Mouse (Mus musculus) stomach, embryonic 15.5 days (tissue): ENCODE data around the gene Pnp. TPM values are rescaled to one million over a fixed set of nuclear protein-coding genes. Genes with fewer than 3 reads are reported as not detected.
A peak's percentile ranks its signal among the peaks of the same experiment; 100 is the strongest.
"Not testable (repeated sequence)": the region's sequence is repeated elsewhere in the genome, so short reads cannot be mapped to it uniquely, and the experiment has no call there.

Source experiments
- ATAC-seq: fragments of 200-750 bp; cut with Nextera tagmentation; 2 replicates; pipeline ENCODE4 v1.8.0; 2017; ENCODE audit warnings: low read depth, moderate number of reproducible peaks, moderate TSS enrichment; ENCODE audit not compliant: insufficient read depth, low FRiP score
- H3K27ac ChIP-seq: fragments of 300-500 bp; sonication (generic); 2 replicates; pipeline ENCODE4 v1.5.1; 2015; ENCODE audit warnings: mild to moderate bottlenecking, inconsistent platforms
- H3K27me3 ChIP-seq: fragments of 300-500 bp; sonication (generic); replicated peaks from 2 replicates; pipeline ENCODE4 v1.6.1; 2015; ENCODE audit warnings: inconsistent platforms
- H3K36me3 ChIP-seq: fragments of 300-500 bp; sonication (generic); 2 replicates; pipeline ENCODE4 v1.6.1; 2015; ENCODE audit warnings: inconsistent platforms
- H3K4me1 ChIP-seq: fragments of 300-500 bp; sonication (generic); 2 replicates; pipeline ENCODE4 v1.6.1; 2015; ENCODE audit warnings: inconsistent platforms
- H3K4me2 ChIP-seq: fragments of 300-500 bp; sonication (generic); 2 replicates; pipeline ENCODE4 v1.6.1; 2015; ENCODE audit warnings: mild to moderate bottlenecking, inconsistent platforms
- H3K4me3 ChIP-seq: fragments of 300-500 bp; sonication (generic); replicated peaks from 2 replicates; pipeline ENCODE4 v1.5.1; 2015; ENCODE audit warnings: inconsistent platforms
- H3K9ac ChIP-seq: fragments of 300-500 bp; sonication (generic); 2 replicates; pipeline ENCODE4 v1.6.1; 2015; ENCODE audit warnings: inconsistent platforms
- H3K9me3 ChIP-seq: fragments of 300-500 bp; sonication (generic); 2 replicates; pipeline ENCODE4 v1.6.1; 2016; ENCODE audit warnings: inconsistent platforms
- WGBS: fragments of 180-500 bp; shearing (Covaris S2); methylation state at CpG from one replicate; pipeline ENCODE4 v1.1.7; 2015; 5-methylcytosine and 5-hydroxymethylcytosine counted together
- polyA plus RNA-seq: library from polyadenylated mRNA; unstranded; fragments of >200 nt; fragmentation: Nextera tagmentation; extraction: Ambion mirVana; gene quantifications from 2 replicates; pipeline ENCODE4 v1.2.1, GENCODE M21; 2015

Pnp gene
- 73.9 and 75.7 TPM in 2 replicates for polyA plus RNA-seq

- peaks cover 6% of the 10 kb centered on the region; the same call in 1 of the 2 replicates for H3K4me1 ChIP-seq
- peak within 1 kb of the TSS; percentile 84 for H3K4me2 ChIP-seq
- H3K4me3 ChIP-seq: peak within 1 kb of the TSS; percentile 99
- H3K27me3 ChIP-seq: no peaks in the 10 kb centered on the region
- H3K9me3 ChIP-seq: no peaks in the 10 kb centered on the region
- H3K36me3 ChIP-seq: peaks cover 16% of the 10 kb centered on the region
- under 1% methylated on average over 66 of the region's 68 CpGs for WGBS
- H3K9ac ChIP-seq: peak within 1 kb of the TSS; percentile 95
- peak; percentile 100 for ATAC-seq
- peak within 1 kb of the TSS; percentile 95 for H3K27ac ChIP-seq
Measured at GRCm38 (mm10) chr14:50930754-50931492, at the start of gene Pnp, which contains the start of gene Pip4p1. Gene Pnp, plus strand, starts transcription at chr14:50931082. Gene Pip4p1, minus strand, starts transcription at chr14:50930856.

- H3K9ac ChIP-seq: no peak overlapping the region
- no peak overlapping the region for H3K27ac ChIP-seq
- 0 out of 2 replicates have a peak, but pooled peaks have one; percentile 31 for ATAC-seq
- 0 out of 2 replicates have a peak, but pooled peaks cover under 1% of the 10 kb centered on the region for H3K27me3 ChIP-seq
- WGBS: 90% methylated on average over 8 of the region's 8 CpGs
- H3K4me3 ChIP-seq: no peak overlapping the region
- H3K4me1 ChIP-seq: peaks cover 11% of the 10 kb centered on the region; the same call in 1 of the 2 replicates
- no peak overlapping the region for H3K4me2 ChIP-seq
- no peaks in the 10 kb centered on the region for H3K9me3 ChIP-seq
- no peaks in the 10 kb centered on the region for H3K36me3 ChIP-seq
Measured at GRCm38 (mm10) chr14:50891621-50892020, 39.3 kb upstream of the Pnp start.

- Histone ChIP-seq H3K27ac (no peak overlapping the region), H3K4me1 (peaks cover 13% of the 10 kb centered on the region; the same call in 1 of the 2 replicates), H3K27me3 (0 out of 2 replicates have a peak, but pooled peaks cover 3% of the 10 kb centered on the region), H3K4me2 (no peak overlapping the region), H3K9me3 (no peaks in the 10 kb centered on the region), H3K4me3 (no peak overlapping the region), H3K36me3 (no peaks in the 10 kb centered on the region), H3K9ac (no peak overlapping the region)
- ATAC-seq: no peak
- WGBS: 79% methylated on average over 7 of the region's 7 CpGs
Measured at GRCm38 (mm10) chr14:50892091-50892490, 38.8 kb upstream of the Pnp start.

GRCm38 (mm10) chr14:50892541-50893459, 38.1 kb upstream of the Pnp start:
- H3K4me3 ChIP-seq: no peak overlapping the region
- peaks cover 13% of the 10 kb centered on the region; the same call in 1 of the 2 replicates for H3K4me1 ChIP-seq
- no peaks in the 10 kb centered on the region for H3K36me3 ChIP-seq
- H3K9me3 ChIP-seq: no peaks in the 10 kb centered on the region
- peak; percentile 14; the same call in 1 of the 2 replicates for ATAC-seq
- 0 out of 2 replicates have a peak, but pooled peaks cover 3% of the 10 kb centered on the region for H3K27me3 ChIP-seq
- H3K9ac ChIP-seq: no peak overlapping the region
- WGBS: 78% methylated on average over 22 of the region's 22 CpGs
- no peak overlapping the region for H3K27ac ChIP-seq
- H3K4me2 ChIP-seq: no peak overlapping the region

- Histone ChIP-seq H3K36me3 (no peaks in the 10 kb centered on the region), H3K9ac (no peak overlapping the region), H3K27ac (no peak overlapping the region), H3K27me3 (0 out of 2 replicates have a peak, but pooled peaks cover 3% of the 10 kb centered on the region), H3K4me3 (no peak overlapping the region), H3K9me3 (no peaks in the 10 kb centered on the region), H3K4me2 (no peak overlapping the region), H3K4me1 (peaks cover 13% of the 10 kb centered on the region; the same call in 1 of the 2 replicates)
- ATAC-seq: no peak
Measured at GRCm38 (mm10) chr14:50895407-50895806, 35.5 kb upstream of the Pnp start.

GRCm38 (mm10) chr14:50895985-50896746, 34.7 kb upstream of the Pnp start:
- Histone ChIP-seq H3K4me2 (peak overlapping the region; percentile 79), H3K27ac (no peak overlapping the region), H3K4me1 (peaks cover 13% of the 10 kb centered on the region; the same call in 1 of the 2 replicates), H3K27me3 (0 out of 2 replicates have a peak, but pooled peaks cover 3% of the 10 kb centered on the region), H3K36me3 (no peaks in the 10 kb centered on the region), H3K4me3 (peak overlapping the region; percentile 37), H3K9me3 (no peaks in the 10 kb centered on the region), H3K9ac (peak overlapping the region; percentile 31)
- peak; percentile 14; the same call in 1 of the 2 replicates for ATAC-seq
- 12% methylated on average over 19 of the region's 19 CpGs for WGBS

GRCm38 (mm10) chr14:50896747-50897373, 34.0 kb upstream of the Pnp start:
- Histone ChIP-seq H3K36me3 (no peaks in the 10 kb centered on the region), H3K27ac (no peak overlapping the region), H3K9ac (peak overlapping the region; percentile 31), H3K4me2 (peak overlapping the region; percentile 79), H3K4me1 (peaks cover 13% of the 10 kb centered on the region; the same call in 1 of the 2 replicates), H3K27me3 (0 out of 2 replicates have a peak, but pooled peaks cover 3% of the 10 kb centered on the region), H3K9me3 (no peaks in the 10 kb centered on the region), H3K4me3 (peak overlapping the region; percentile 37)
- ATAC-seq: no peak
- WGBS: 20% methylated on average over 23 of the region's 23 CpGs

- no peak within 1 kb of the TSS for H3K27ac ChIP-seq
- ATAC-seq: no peak
- H3K27me3 ChIP-seq: 0 out of 2 replicates have a peak, but pooled peaks cover 3% of the 10 kb centered on the region
- H3K36me3 ChIP-seq: no peaks in the 10 kb centered on the region
- peak within 1 kb of the TSS; percentile 79 for H3K4me2 ChIP-seq
- 53% methylated on average over 7 of the region's 7 CpGs for WGBS
- peak within 1 kb of the TSS; percentile 31 for H3K9ac ChIP-seq
- peaks cover 13% of the 10 kb centered on the region; the same call in 1 of the 2 replicates for H3K4me1 ChIP-seq
- peak within 1 kb of the TSS; percentile 37 for H3K4me3 ChIP-seq
- no peaks in the 10 kb centered on the region for H3K9me3 ChIP-seq
Measured at GRCm38 (mm10) chr14:50897374-50897765, 33.5 kb upstream of the Pnp start, which contains the start of gene Klhl33. Gene Klhl33, minus strand, starts transcription at chr14:50897507.

GRCm38 (mm10) chr14:50897992-50898391, 32.9 kb upstream of the Pnp start:
- not testable (repeated sequence) for H3K4me1 ChIP-seq, H3K9ac ChIP-seq, H3K27ac ChIP-seq, H3K9me3 ChIP-seq, H3K27me3 ChIP-seq, H3K4me2 ChIP-seq, ATAC-seq, H3K36me3 ChIP-seq, H3K4me3 ChIP-seq
- 89% methylated on average over 2 of the region's 2 CpGs for WGBS

- WGBS: 6% methylated on average over 26 of the region's 26 CpGs
- peak; percentile 87 for ATAC-seq
- Histone ChIP-seq H3K9ac (no peak overlapping the region), H3K4me3 (peak overlapping the region; percentile 40), H3K27ac (0 out of 2 replicates have a peak overlapping the region, but pooled peaks have one; percentile 11), H3K9me3 (no peaks in the 10 kb centered on the region), H3K4me1 (0 out of 2 replicates have a peak, but pooled peaks cover 2% of the 10 kb centered on the region), H3K36me3 (no peaks in the 10 kb centered on the region), H3K27me3 (no peaks in the 10 kb centered on the region), H3K4me2 (peak overlapping the region; percentile 76)
Measured at GRCm38 (mm10) chr14:50903973-50904827, 26.7 kb upstream of the Pnp start.
